Mouse (Mus musculus) retina, postnatal 1 day (tissue): Measurements from ENCODE around the gene Rnft1.
"Not testable (repeated sequence)": the region's sequence is repeated elsewhere in the genome, so short reads cannot be mapped to it uniquely, and the experiment has no call there.

Source experiments
- DNase-seq: peaks from one replicate; pipeline ENCODE4 v3.0.0-alpha.2; 2012

The Rnft1 gene

GRCm38 (mm10) chr11:86527528-86527927 is 43.1 kb downstream of the Rnft1 start:
- no peak for DNase-seq

DNA sequence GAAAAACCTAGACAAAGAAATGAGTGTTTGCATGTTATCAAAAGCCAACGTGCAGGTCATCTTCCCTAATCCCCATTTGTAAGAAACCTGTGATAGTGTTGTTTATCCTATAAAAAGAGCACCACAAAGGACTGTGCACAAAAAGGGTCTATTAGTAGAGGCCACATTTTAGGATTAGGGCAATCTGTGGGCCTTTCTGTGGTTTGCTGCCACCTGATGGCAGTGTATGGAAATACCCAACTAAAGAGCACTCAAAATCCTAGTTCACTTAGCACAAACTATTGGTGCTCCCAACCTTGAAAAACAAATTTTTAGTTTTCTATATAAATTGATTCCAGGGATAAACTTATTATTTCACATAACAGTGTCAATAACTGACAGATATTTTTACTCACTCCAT is 48.4 kb downstream of the Rnft1 start:
- peak; percentile 46 for DNase-seq

DNA sequence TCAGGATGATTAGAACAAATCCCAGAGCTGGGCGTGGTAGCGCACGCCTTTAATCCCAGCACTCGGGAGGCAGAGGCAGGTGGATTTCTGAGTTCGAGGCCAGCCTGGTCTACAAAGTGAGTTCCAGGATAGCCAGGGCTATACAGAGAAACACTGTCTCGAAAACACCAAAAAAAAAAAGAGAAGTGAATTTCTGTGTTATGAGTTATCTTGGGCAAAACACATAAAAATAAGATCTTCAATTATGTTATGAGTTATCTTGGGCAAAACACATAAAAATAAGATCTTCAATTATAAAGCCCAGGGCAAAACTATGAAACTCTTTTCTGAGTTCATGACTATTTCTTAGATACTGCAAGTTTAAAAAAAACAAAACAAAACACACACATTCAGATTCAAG is 48.8 kb downstream of the Rnft1 start:
- DNase-seq = not testable (repeated sequence)

DNA sequence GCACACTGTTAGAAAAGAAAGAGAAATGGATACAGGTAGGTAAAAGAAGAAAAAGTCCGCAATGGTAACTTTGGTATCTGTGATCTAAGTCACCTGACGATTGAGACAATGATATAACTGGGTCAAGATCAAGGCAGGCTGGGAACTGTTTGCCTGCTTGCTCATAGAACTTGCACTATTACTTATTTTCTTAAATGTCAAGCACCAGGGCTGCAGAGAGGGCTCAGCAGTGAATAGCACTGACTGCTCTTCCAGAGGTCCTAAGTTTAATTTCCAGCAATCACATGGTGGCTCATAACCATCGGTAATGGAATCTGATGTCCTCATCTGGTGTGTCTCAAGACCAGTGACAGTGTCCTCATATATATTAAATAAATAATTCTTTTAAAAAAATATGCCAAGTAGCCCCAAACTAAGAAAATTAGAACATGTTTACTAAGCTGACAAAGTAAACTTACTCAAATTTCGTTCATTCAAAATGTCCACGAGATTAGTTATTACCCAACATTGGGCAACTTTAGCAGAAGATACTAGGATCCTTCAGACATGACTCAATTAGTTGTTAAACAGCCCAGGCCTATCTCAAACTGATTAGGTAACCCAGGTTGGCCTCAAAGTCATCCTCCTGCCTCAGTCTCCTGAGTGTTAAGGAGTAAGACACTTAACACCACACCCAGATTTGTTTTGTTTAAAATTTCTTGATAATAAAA is 49.9 kb downstream of the Rnft1 start:
- DNase-seq = no peak

- no peak for DNase-seq
Measured at GRCm38 (mm10) chr11:86538786-86539185, 54.3 kb downstream of the Rnft1 start.

GRCm38 (mm10) chr11:86539716-86540475 is 55.4 kb downstream of the Rnft1 start:
- DNase-seq = no peak

GRCm38 (mm10) chr11:86540476-86540845 is 56.0 kb downstream of the Rnft1 start:
- no peak for DNase-seq

DNA sequence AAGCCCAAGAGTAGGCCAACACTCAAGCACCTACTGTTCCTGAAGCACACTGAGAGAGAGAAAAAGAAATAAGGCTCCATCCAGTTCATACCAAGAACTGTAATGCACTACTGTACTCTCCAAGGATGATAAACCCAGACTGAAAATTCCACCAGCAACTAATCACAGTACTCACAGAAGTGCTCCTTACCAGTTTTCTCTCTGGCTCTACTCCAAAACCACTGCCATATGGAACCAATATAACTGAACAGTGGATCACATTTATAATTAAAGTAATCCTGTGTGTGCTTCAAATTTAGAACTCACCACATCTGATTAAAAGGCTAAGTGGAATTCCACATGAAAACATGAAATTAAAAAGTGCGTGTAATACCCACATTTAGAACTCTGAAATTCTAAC is 58.4 kb downstream of the Rnft1 start:
- no peak for DNase-seq

DNA sequence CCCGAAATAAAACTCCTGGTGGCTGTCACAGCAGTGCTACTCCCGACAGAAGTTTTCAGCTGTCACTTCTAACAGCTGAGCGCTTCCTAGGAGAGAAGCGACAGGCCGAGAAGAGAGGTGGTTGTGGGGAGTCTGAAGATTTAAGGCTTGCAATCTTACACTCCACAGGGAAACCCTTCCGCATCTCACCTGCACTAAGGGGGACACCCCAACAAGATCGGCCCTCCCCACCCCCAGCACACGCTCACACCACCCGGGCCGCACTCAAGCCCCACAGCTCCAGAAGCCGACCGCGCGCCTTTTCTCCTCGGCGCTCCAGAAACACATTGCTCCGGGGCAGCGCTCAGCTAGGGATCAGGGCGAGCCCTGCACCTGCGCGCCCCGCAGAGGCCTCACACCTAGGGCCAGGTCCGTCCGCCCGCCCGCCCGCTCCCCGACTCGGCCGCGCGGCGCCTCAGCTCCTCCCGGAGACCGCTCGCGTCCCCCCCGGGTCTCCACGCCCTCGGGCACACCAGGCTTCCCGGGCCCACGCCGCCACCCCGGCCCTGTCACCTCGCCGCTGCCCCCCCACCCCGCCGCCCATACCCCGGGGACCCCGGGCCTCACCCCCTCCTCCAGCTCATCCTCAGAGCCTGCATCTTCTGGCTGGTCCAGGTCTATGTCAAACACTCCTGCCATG is 59.6 kb downstream of the Rnft1 start:
- no peak for DNase-seq

DNA sequence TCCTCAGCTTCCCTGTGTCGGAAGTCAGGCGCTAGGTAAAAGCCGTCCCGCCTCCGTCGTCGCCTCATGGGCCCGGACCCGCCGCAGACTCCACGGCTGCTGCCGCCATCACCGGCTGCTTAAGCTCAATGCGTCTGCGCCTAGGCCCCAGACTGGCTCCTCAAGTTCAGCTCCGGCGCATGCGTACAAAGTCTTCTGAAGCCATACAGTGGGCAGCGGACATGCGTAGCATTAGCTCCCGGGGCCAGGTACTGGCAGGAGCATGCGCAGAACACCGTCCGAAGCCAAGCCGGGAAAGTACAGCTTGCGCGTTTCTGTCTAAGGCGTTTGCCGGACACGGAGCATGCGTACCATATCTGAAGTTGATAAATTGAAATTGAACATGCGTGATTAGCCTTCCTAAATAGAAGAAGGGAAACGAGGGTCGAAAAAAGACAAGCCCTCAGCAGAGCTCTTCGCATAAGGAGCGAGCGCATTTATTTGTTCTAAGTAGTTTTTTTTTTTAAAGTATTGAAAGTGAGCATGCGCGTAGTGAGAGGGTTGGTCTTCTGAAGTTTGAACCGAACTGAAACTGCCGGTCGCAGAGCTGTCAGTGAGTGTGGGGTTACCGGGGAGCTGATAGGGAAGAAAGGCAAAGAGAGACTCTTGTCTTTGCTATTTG is 60.3 kb downstream of the Rnft1 start, which contains the start of the genes Rps6kb1 and Tubd1:
Gene Rps6kb1 (minus strand): TSS at position 167 of the 661 bp plus-strand sequence.
Gene Tubd1 (plus strand): TSS at position 353 of the 661 bp plus-strand sequence.
- DNase-seq = peak; percentile 100

DNA sequence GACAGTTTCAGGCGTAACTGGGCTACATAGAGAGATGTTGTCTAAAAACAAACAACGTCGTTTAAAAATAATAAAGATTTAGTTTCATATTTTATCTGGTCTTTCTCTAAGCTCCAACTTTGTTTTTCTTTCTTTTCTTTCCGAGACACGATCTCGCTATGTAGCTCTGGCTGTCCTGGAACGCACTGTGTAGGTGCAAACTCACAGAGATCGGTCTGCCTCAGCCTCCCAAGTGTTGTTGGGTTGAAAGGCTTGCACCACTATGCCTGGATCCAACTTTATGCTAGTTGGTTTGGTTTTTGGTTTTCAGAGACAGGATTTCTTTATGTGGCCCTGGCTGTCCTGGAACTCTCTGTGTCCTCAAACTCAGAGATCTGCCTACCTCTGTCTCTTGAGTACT is 61.1 kb downstream of the Rnft1 start:
- no peak for DNase-seq

- peak; percentile 4 for DNase-seq
Measured at GRCm38 (mm10) chr11:86547412-86547811, 63.0 kb downstream of the Rnft1 start.
